Comparison of ENCODE assay signal across 7 mouse cellular contexts in genomic region chr11:75510627-75510993, GRCm38 (mm10). TPM values are rescaled to one million over a fixed set of nuclear protein-coding genes. Genes with fewer than 3 reads are reported as not detected.
DNase-seq lines count a peak whose midpoint lies in the region; ATAC-seq and TF ChIP-seq lines count a peak whose summit lies in the region.

No protein-coding gene starts in this region.

- DNase-seq in adrenal gland, postnatal 14 days = peak; percentile 98
- DNase-seq in embryo, embryonic 9.5 days (ENCODE audit: extremely low spot score) = peak; percentile 94
- peak; percentile 97 for DNase-seq in left cerebral cortex, postnatal 4 days
- DNase-seq in midbrain, embryonic 11.5 days (ENCODE audit: low spot score, missing footprints) = peak; percentile 99
- DNase-seq in right cerebral cortex, postnatal 4 days = peak; percentile 96

- peak overlapping the region; percentile 41 for H3K4me3 ChIP-seq in intestine, postnatal 0 days (ENCODE audit: low read depth, low read length)
- peak overlapping the region; percentile 41 for H3K4me3 ChIP-seq in midbrain, embryonic 11.5 days (ENCODE audit: low read depth, low read length)

- peaks cover 34% of the 10 kb centered on the region for H3K36me3 ChIP-seq in intestine, postnatal 0 days (ENCODE audit: control insufficient read depth, insufficient read depth)
- peaks cover 20% of the 10 kb centered on the region for H3K36me3 ChIP-seq in midbrain, embryonic 11.5 days (ENCODE audit: control insufficient read depth, insufficient read depth, low read length)

- no peaks in the 10 kb centered on the region for H3K27me3 ChIP-seq in intestine, postnatal 0 days (replicated peaks; ENCODE audit: control insufficient read depth, insufficient read depth, low read length)
- H3K27me3 ChIP-seq in midbrain, embryonic 11.5 days (ENCODE audit: control insufficient read depth, insufficient read depth, low read length) = no peaks in the 10 kb centered on the region

- 1% methylated on average over 24 of the region's 24 CpGs for WGBS in intestine, postnatal 0 days
- 2% methylated on average over 24 of the region's 24 CpGs for WGBS in midbrain, embryonic 11.5 days

- no peaks in the 10 kb centered on the region; the same call in 1 of the 2 replicates for H3K4me1 ChIP-seq in intestine, postnatal 0 days (replicated peaks; ENCODE audit: control insufficient read depth, insufficient read depth, low read length)
- peaks cover 13% of the 10 kb centered on the region for H3K4me1 ChIP-seq in midbrain, embryonic 11.5 days (ENCODE audit: control insufficient read depth, insufficient read depth, low read length)

- H3K4me2 ChIP-seq in intestine, postnatal 0 days (replicated peaks; ENCODE audit: low read depth) = peak overlapping the region; percentile 83
- H3K4me2 ChIP-seq in midbrain, embryonic 11.5 days = peak overlapping the region; percentile 95

- intact Hi-C loops in left cerebral cortex, postnatal 4 days (cut with DNase I) = no loop called here

- ATAC-seq in granulocyte monocyte progenitor cell, adult 5-6 weeks (replicated peaks; ENCODE audit: poor library complexity, severe bottlenecking) = peak; percentile 81
- ATAC-seq in intestine, postnatal 0 days = peak; percentile 82
- peak; percentile 92 for ATAC-seq in midbrain, embryonic 11.5 days (ENCODE audit: low FRiP score)

- peak overlapping the region; percentile 91 for H3K27ac ChIP-seq in intestine, postnatal 0 days (ENCODE audit: low read depth, low read length)
- H3K27ac ChIP-seq in midbrain, embryonic 11.5 days (ENCODE audit: low read depth, low read length) = no peak overlapping the region

- peak overlapping the region; percentile 60 for H3K9ac ChIP-seq in intestine, postnatal 0 days (ENCODE audit: low read depth, low read length)
- peak overlapping the region; percentile 64 for H3K9ac ChIP-seq in midbrain, embryonic 11.5 days (ENCODE audit: low read length)

- H3K9me3 ChIP-seq in intestine, postnatal 0 days (ENCODE audit: control insufficient read depth) = no peaks in the 10 kb centered on the region
- no peaks in the 10 kb centered on the region for H3K9me3 ChIP-seq in midbrain, embryonic 11.5 days (ENCODE audit: control insufficient read depth, low read length)

- peak; percentile 99 for TF ChIP-seq CTCF in intestine, postnatal 0 days (IDR thresholded peaks at IDR 0.05; ENCODE audit: low read depth)

RNA-seq across cellular contexts. Expression of gene Rilp, which starts 0.7 kb away (rescaled TPM):
- 14.3 and 15.9 TPM in 2 replicates for total RNA-seq in adrenal gland, postnatal 14 days (2021)
- total RNA-seq in granulocyte monocyte progenitor cell, adult 5-6 weeks (2014; fragmentation: Nextera tagmentation) = 0.17 TPM in 1 of 2 replicates, not detected in the other
- total RNA-seq in granulocyte monocyte progenitor cell, adult 5-6 weeks (2017) = 0.22 TPM in 1 of 2 replicates, not detected in the other
- 6.8 and 6.9 TPM in 2 replicates for polyA plus RNA-seq in intestine, postnatal 0 days (2015; fragmentation: Nextera tagmentation; extraction: Ambion mirVana)
- total RNA-seq in left cerebral cortex, postnatal 4 days (2021) = 1 to 10 TPM; 1.8 to 1.9 TPM
- polyA plus RNA-seq in midbrain, embryonic 11.5 days (2014; fragmentation: Nextera tagmentation; extraction: Ambion mirVana) = 0.53 and 0.72 TPM in 2 replicates

RNA-seq across cellular contexts. Expression of gene Scarf1, which starts 2.7 kb away (rescaled TPM):
- 12.7 and 14.6 TPM in 2 replicates for total RNA-seq in adrenal gland, postnatal 14 days (2021)
- total RNA-seq in granulocyte monocyte progenitor cell, adult 5-6 weeks (2014; fragmentation: Nextera tagmentation) = 2.0 and 3.8 TPM in 2 replicates
- total RNA-seq in granulocyte monocyte progenitor cell, adult 5-6 weeks (2017) = 2.3 and 3.4 TPM in 2 replicates
- 2.8 and 3.2 TPM in 2 replicates for polyA plus RNA-seq in intestine, postnatal 0 days (2015; fragmentation: Nextera tagmentation; extraction: Ambion mirVana)
- total RNA-seq in left cerebral cortex, postnatal 4 days (2021) = 1 to 10 TPM; 3.0 to 3.5 TPM
- 2.9 and 3.4 TPM in 2 replicates for polyA plus RNA-seq in midbrain, embryonic 11.5 days (2014; fragmentation: Nextera tagmentation; extraction: Ambion mirVana)

RNA-seq across cellular contexts. Expression of gene Slc43a2, which starts 20.9 kb away (rescaled TPM):
- total RNA-seq in adrenal gland, postnatal 14 days (2021) = 22.4 and 29.2 TPM in 2 replicates
- total RNA-seq in granulocyte monocyte progenitor cell, adult 5-6 weeks (2014; fragmentation: Nextera tagmentation) = 12.7 and 20.1 TPM in 2 replicates
- 6.2 and 7.3 TPM in 2 replicates for total RNA-seq in granulocyte monocyte progenitor cell, adult 5-6 weeks (2017)
- polyA plus RNA-seq in intestine, postnatal 0 days (2015; fragmentation: Nextera tagmentation; extraction: Ambion mirVana) = 46.4 and 59.5 TPM in 2 replicates
- total RNA-seq in left cerebral cortex, postnatal 4 days (2021) = 10 to 100 TPM; 43.5 to 51.1 TPM
- 3.3 and 3.7 TPM in 2 replicates for polyA plus RNA-seq in midbrain, embryonic 11.5 days (2014; fragmentation: Nextera tagmentation; extraction: Ambion mirVana)

RNA-seq across cellular contexts. Expression of gene Prpf8, which starts 24.0 kb away (rescaled TPM):
- 127 and 135 TPM in 2 replicates for total RNA-seq in adrenal gland, postnatal 14 days (2021)
- total RNA-seq in granulocyte monocyte progenitor cell, adult 5-6 weeks (2014; fragmentation: Nextera tagmentation) = 154 and 174 TPM in 2 replicates
- 115 and 127 TPM in 2 replicates for total RNA-seq in granulocyte monocyte progenitor cell, adult 5-6 weeks (2017)
- polyA plus RNA-seq in intestine, postnatal 0 days (2015; fragmentation: Nextera tagmentation; extraction: Ambion mirVana) = 15.4 and 15.5 TPM in 2 replicates
- 100 to 1,000 TPM; 136 to 137 TPM for total RNA-seq in left cerebral cortex, postnatal 4 days (2021)
- 94.9 and 100.0 TPM in 2 replicates for polyA plus RNA-seq in midbrain, embryonic 11.5 days (2014; fragmentation: Nextera tagmentation; extraction: Ambion mirVana)

RNA-seq across cellular contexts. Expression of gene Tlcd2, which starts 49.1 kb away (rescaled TPM):
- 13.9 and 24.7 TPM in 2 replicates for total RNA-seq in adrenal gland, postnatal 14 days (2021)
- 12.1 and 30.0 TPM in 2 replicates for total RNA-seq in granulocyte monocyte progenitor cell, adult 5-6 weeks (2014; fragmentation: Nextera tagmentation)
- 14.1 and 23.2 TPM in 2 replicates for total RNA-seq in granulocyte monocyte progenitor cell, adult 5-6 weeks (2017)
- polyA plus RNA-seq in intestine, postnatal 0 days (2015; fragmentation: Nextera tagmentation; extraction: Ambion mirVana) = 52.7 and 53.9 TPM in 2 replicates
- total RNA-seq in left cerebral cortex, postnatal 4 days (2021) = under 1 TPM; 0.80 to 0.95 TPM
- 7.6 and 8.9 TPM in 2 replicates for polyA plus RNA-seq in midbrain, embryonic 11.5 days (2014; fragmentation: Nextera tagmentation; extraction: Ambion mirVana)
